Mouse (Mus musculus) heart, embryonic 16.5 days (tissue): ENCODE data around the gene Gm42417. TPM values are rescaled to one million over a fixed set of nuclear protein-coding genes. Genes with fewer than 3 reads are reported as not detected.

Experiments used
- ATAC-seq: fragments of 200-750 bp; cut with Nextera tagmentation; replicated peaks from 2 replicates; pipeline ENCODE4 v1.8.0; 2017; ENCODE audit warnings: moderate number of reproducible peaks; ENCODE audit not compliant: insufficient read depth, low FRiP score; ENCODE audit errors: extremely low read depth
- H3K27ac ChIP-seq: fragments of 300-500 bp; sonication (generic); 2 replicates; pipeline ENCODE4 v1.5.1; 2014; ENCODE audit warnings: mild to moderate bottlenecking, low read length, control low read depth, moderate library complexity
- H3K27me3 ChIP-seq: fragments of 300-500 bp; sonication (generic); 2 replicates; pipeline ENCODE4 v1.6.1; 2014; ENCODE audit warnings: low read length, mixed read lengths; ENCODE audit not compliant: control insufficient read depth, insufficient read depth
- H3K36me3 ChIP-seq: fragments of 300-500 bp; sonication (generic); 2 replicates; pipeline ENCODE4 v1.6.1; 2014; ENCODE audit not compliant: control insufficient read depth, insufficient read depth
- H3K4me1 ChIP-seq: fragments of 300-500 bp; sonication (generic); 2 replicates; pipeline ENCODE4 v1.6.1; 2014; ENCODE audit warnings: low read length, mixed read lengths; ENCODE audit not compliant: control insufficient read depth, insufficient read depth
- H3K4me2 ChIP-seq: fragments of 300-500 bp; sonication (generic); 2 replicates; pipeline ENCODE4 v1.6.1; 2014; ENCODE audit warnings: low read depth, mild to moderate bottlenecking, control low read depth, low read length
- H3K4me3 ChIP-seq: fragments of 300-500 bp; sonication (generic); 2 replicates; pipeline ENCODE4 v1.5.1; 2014; ENCODE audit warnings: mild to moderate bottlenecking, control low read depth, low read length
- H3K9ac ChIP-seq: fragments of 300-500 bp; sonication (generic); 2 replicates; pipeline ENCODE4 v1.6.1; 2014; ENCODE audit warnings: low read length, control low read depth
- H3K9me3 ChIP-seq: fragments of 300-500 bp; sonication (generic); replicated peaks from 2 replicates; pipeline ENCODE4 v1.6.1; 2016; ENCODE audit warnings: low read length; ENCODE audit not compliant: control insufficient read depth
- WGBS: fragments of 180-500 bp; shearing (Covaris S2); extraction: QIAGEN DNeasy Blood & Tissue Kit; methylation state at CpG from one replicate; pipeline ENCODE4 v1.1.7; 2014; 5-methylcytosine and 5-hydroxymethylcytosine counted together
- polyA plus RNA-seq: library from polyadenylated mRNA; unstranded; fragments of >200 nt; fragmentation: Nextera tagmentation; extraction: Ambion mirVana; gene quantifications from 2 replicates; pipeline ENCODE4 v1.2.1, GENCODE M21; 2015

Gene Gm42417
- polyA plus RNA-seq, 1 experiment from 2014 or later: not detected

DNA sequence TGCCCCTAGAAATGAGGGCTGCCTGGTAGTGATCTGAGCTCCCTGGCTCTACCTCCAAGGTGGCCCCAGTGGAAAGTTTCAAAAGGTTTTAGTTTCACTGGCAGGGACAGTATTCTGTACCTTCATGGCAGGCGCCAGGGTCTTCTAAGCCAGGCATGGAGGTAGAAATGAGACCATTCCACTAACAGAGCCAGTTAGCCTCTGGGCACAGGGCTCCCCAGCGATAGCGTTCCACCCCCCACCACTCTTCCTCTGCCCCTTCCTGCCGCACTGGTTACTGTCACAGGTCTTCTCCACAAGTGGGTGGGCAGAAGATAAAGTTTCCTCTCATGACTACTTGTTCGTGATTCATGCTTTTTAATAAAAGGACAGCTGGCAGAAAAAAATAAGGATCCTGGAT lies 20.7 kb upstream of the Gm42417 start:
- WGBS: 66% methylated on average over 5 of the region's 5 CpGs
- no peaks in the 10 kb centered on the region for H3K27me3 ChIP-seq
- no peak overlapping the region for H3K9ac ChIP-seq
- no peak overlapping the region for H3K4me2 ChIP-seq
- H3K27ac ChIP-seq: 0 out of 2 replicates have a peak overlapping the region, but pooled peaks have one; percentile 1
- H3K36me3 ChIP-seq: no peaks in the 10 kb centered on the region
- ATAC-seq: no peak
- H3K4me1 ChIP-seq: peaks cover 37% of the 10 kb centered on the region
- H3K9me3 ChIP-seq: no peaks in the 10 kb centered on the region
- no peak overlapping the region for H3K4me3 ChIP-seq

DNA sequence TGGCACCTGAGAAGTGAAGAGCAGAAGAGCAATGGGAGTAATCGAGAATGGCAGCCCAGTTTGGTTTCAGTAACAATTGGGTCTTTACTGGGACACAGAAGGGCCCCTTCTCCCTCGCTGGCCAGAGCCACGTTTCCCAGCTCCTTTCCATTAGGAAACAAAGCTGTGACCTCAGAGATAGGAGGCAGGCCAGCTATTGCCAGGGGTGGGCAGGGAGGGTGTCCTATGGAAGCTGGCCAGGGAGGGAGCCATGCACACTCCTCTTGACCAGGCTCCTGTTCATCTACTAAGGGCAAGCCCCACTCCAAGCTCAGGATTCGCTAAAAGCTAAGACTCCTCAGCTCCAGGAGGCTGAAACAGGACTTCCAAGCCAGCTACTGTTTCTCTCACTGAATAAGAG lies 20.0 kb upstream of the Gm42417 start:
- Histone ChIP-seq H3K4me2 (peak overlapping the region; percentile 73), H3K27ac (peak overlapping the region; percentile 98; the same call in 1 of the 2 replicates), H3K4me3 (peak overlapping the region; percentile 90), H3K36me3 (peaks cover 1% of the 10 kb centered on the region; the same call in 1 of the 2 replicates), H3K9me3 (no peaks in the 10 kb centered on the region), H3K27me3 (no peaks in the 10 kb centered on the region), H3K9ac (peak overlapping the region; percentile 98; the same call in 1 of the 2 replicates), H3K4me1 (peaks cover 41% of the 10 kb centered on the region)
- ATAC-seq: no peak
- WGBS: 8% methylated on average over 4 of the region's 4 CpGs

DNA sequence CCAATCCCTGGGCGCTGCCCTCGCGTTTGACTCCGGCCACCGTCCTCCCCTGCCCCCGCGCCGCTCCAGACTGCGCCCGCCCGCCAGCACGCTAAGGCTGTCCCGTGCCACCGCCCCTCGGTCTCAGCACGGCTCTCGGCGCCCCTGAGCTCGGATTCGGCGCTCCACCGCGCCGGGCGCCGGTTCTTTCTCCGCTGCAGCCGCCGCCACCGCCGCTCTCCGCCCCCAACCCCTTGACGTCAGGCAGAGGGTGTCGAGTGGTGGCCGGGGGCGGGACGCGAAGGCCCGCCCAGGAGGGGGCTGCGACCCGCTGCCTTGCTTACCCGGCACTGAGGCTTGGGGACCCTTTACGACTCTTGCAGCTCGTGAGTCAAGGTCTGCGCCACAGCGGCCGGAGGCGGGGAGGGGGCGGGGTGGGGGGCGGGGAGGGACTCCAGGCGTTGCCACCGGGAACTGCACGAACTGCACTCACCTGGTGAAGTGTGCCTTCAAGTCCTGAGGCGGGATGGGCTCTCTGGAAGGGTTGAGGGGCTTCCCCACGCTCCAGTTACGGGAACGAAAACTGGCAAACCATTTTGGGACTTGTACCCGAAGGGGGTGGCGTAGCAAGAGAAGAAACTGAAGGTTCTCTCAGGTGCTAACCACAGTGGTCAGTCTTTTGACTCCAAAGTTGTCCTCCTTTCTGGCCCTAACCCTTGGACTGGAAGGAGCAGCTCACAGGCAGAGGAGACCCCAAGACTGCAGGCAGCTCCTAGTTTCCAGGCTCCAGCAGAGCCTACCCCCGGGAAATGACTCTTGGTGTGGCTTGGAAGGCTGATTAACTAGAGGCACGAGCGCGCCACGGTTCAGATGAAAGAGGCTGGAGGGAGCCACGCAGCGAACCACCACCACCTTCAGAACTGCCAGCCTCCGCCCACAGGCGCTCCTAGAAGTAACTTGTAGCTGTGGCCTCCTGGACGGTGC lies 19.1 kb upstream of the Gm42417 start, which contains the start of gene Sema4c:
TSS of gene Sema4c (minus strand) at position 319 of the 963 bp plus-strand sequence.
- Histone ChIP-seq H3K4me2 (peak within 1 kb of the TSS; percentile 73), H3K36me3 (peaks cover 9% of the 10 kb centered on the region), H3K9me3 (no peaks in the 10 kb centered on the region), H3K9ac (peak within 1 kb of the TSS; percentile 98), H3K27ac (peak within 1 kb of the TSS; percentile 98), H3K27me3 (no peaks in the 10 kb centered on the region), H3K4me1 (peaks cover 43% of the 10 kb centered on the region), H3K4me3 (peak within 1 kb of the TSS; percentile 90)
- 1% methylated on average over 69 of the region's 69 CpGs for WGBS
- ATAC-seq: peak; percentile 45

DNA sequence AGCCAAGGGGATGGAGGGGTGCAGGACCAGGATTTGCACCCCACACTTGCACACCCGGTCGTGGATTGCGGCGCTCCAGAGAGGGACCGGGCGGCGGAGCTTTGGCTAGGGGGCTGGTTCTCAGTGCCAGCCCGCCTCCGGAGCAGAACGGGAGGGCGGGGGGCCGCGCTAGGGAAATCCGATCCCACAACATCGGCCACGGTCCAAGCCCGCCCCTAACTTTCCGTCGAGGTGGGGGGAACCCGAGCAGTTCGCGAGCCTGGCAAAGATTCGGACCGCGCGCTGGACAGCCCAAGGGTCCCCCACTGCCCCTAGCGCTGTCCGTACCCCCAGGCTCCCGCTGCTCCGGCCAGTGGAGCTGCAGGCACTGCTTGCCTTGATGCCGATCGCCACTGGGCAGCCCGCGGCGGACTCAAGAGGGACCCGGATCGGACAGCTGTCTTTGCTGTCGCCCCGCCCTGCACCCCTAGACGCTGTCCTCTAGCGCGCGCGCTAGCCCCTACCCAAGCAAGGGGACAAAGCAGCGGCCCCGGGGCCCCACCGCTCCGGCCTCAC lies 18.3 kb upstream of the Gm42417 start:
- no peaks in the 10 kb centered on the region for H3K9me3 ChIP-seq
- 0% methylated on average over 44 of the region's 48 CpGs for WGBS
- H3K4me2 ChIP-seq: peak overlapping the region; percentile 73
- H3K27ac ChIP-seq: peak overlapping the region; percentile 98
- H3K9ac ChIP-seq: peak overlapping the region; percentile 98
- no peaks in the 10 kb centered on the region for H3K27me3 ChIP-seq
- H3K4me3 ChIP-seq: peak overlapping the region; percentile 90
- peak; percentile 76 for ATAC-seq
- H3K4me1 ChIP-seq: peaks cover 43% of the 10 kb centered on the region
- peaks cover 17% of the 10 kb centered on the region for H3K36me3 ChIP-seq

DNA sequence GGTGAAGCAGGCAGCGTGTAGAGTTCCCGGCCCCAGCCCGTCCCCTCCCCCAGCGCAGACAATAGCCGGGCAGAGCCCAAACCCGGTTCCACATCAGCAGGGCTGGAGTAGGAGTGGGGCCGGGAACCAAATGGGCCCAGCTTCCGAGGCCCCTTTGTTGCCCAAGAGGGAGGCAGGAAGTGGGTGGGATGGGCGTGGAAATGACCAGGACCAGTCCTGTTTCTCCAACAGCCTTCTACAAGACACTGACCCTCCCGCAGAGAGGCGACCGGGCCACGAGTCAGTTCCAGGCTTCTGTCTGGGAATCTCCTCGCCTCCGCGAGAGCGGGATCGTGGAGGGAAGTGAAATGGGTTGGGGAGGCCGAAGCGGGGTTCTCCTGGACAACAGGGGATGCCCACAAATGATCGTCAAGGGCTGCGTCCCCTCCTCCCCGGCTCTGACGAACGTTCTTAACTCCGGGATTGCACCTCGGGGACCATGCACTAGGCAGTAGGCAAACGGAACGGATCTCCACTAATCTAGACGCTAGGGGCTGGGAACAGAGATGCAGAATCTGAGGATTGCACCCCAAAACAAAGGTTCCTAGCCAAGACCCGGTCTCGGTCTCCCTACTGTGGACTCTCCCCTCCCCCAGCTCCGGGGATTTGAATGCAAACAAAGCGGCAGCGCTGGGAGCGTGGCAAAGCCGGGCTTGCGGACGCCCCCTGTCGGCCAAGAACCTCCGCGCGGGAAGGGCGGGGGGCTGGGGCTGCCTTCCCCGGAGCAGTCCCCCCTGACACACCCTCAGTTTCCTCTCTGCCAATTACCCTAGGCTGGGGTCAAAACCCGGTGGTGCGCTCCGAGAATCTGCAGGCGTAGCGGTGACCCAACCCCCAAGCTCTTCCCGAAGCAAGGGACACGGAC lies 17.6 kb upstream of the Gm42417 start:
- peak overlapping the region; percentile 98 for H3K9ac ChIP-seq
- H3K27me3 ChIP-seq: no peaks in the 10 kb centered on the region
- peaks cover 38% of the 10 kb centered on the region for H3K4me1 ChIP-seq
- peak; percentile 66 for ATAC-seq
- H3K36me3 ChIP-seq: peaks cover 24% of the 10 kb centered on the region
- no peaks in the 10 kb centered on the region for H3K9me3 ChIP-seq
- peak overlapping the region; percentile 98 for H3K27ac ChIP-seq
- H3K4me2 ChIP-seq: peak overlapping the region; percentile 73
- whole genome bisulfite sequencing: under 1% methylated on average over 52 of the region's 52 CpGs
- peak overlapping the region; percentile 90 for H3K4me3 ChIP-seq

DNA sequence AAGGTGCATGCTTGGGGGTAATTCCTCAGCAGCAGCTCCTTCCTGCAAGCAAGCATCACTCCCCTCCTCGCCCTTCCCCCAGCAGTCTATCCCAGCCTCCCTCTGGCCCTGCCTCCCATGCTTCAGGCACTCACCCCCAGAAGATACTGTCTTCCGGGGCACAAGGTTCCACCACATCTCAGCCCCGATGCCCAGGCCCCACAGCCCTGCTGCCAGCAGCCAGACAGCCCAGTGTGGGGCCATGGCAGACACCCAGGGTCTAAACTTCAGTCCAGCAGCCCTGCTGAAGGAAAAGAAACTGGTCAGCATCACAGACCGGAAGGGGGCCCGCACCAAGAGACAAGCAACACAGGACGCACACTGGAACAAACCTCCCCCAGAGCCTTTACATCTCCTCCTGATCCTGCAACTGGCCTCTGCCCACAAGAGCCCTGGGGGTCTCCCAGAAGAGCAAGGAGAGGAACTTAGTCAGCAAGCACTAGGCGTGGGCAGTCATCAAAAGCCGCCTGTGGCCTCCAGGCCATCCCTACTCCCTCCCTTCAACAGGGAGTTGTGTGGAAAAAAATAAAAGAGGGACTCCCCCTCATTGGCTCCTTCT lies 16.7 kb upstream of the Gm42417 start:
- H3K4me3 ChIP-seq: peak overlapping the region; percentile 90
- ATAC-seq: no peak
- no peaks in the 10 kb centered on the region for H3K9me3 ChIP-seq
- H3K27ac ChIP-seq: peak overlapping the region; percentile 98
- peak overlapping the region; percentile 73 for H3K4me2 ChIP-seq
- H3K9ac ChIP-seq: peak overlapping the region; percentile 98
- H3K36me3 ChIP-seq: peaks cover 32% of the 10 kb centered on the region
- no peaks in the 10 kb centered on the region for H3K27me3 ChIP-seq
- WGBS: 7% methylated on average over 8 of the region's 8 CpGs
- H3K4me1 ChIP-seq: peaks cover 36% of the 10 kb centered on the region

DNA sequence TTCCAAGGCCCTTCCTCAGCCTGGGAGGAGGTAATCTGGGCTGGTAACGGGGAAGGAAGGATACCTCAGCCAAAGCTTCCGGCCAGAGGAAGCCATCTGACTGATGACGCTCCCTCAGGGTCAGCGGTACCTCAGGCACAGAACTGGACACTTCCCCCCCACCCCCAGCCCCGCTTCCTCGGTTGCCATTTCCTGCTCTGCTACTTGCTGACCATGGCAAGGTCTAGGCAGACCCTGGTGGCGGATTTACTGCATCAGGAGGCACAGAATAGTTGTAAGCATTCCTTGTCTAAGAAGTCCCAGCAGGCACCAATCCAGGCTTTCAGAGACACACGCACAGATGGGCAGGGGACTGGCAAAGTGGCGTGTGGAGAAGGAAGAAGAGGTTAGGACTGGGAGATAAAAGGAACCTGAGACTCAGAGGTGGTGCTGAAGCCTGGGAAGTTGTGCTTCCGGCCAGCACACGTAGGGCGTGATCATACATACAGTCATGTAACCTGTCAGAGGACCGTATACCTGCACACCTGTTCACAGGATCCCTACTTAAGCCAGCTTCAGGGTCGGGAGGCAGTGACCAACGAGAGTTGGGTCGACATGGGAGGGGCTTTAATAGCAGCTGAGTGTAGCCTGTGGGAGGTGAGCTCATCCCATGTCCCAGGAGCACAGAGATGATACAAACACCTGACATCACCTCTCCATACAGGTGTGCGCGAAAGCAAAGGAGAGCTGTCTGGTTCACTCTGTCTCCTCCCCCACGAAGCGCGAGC lies 15.6 kb upstream of the Gm42417 start:
- peak overlapping the region; percentile 41 for H3K27ac ChIP-seq
- ATAC-seq: no peak
- peaks cover 40% of the 10 kb centered on the region for H3K36me3 ChIP-seq
- H3K9ac ChIP-seq: no peak overlapping the region
- WGBS: 65% methylated on average over 21 of the region's 21 CpGs
- peaks cover 31% of the 10 kb centered on the region for H3K4me1 ChIP-seq
- no peaks in the 10 kb centered on the region for H3K9me3 ChIP-seq
- H3K4me3 ChIP-seq: 0 out of 2 replicates have a peak overlapping the region, but pooled peaks have one; percentile 90
- peak overlapping the region; percentile 73 for H3K4me2 ChIP-seq
- H3K27me3 ChIP-seq: no peaks in the 10 kb centered on the region

DNA sequence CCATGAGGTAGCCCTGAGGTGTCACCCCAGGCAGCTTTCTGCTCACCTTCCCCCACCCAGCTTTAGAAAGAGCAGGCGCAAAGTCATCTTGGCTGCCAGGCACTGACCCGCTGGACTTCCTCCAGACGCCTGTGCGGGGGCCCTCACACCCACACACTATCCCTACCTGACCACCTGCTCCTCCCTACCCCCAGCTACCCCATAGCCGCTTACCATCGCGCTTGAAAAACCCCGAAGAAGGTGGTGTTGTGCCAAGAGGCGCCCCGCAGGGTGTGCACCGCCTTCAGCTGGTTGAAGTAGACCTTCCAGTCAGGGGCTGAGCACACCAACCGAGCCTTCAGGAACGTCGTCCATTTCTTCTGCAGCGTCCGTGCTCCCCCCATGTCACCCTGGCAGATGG lies 13.3 kb upstream of the Gm42417 start:
- WGBS: 88% methylated on average over 16 of the region's 16 CpGs
- no peak for ATAC-seq
- Histone ChIP-seq H3K36me3 (peaks cover 48% of the 10 kb centered on the region), H3K4me2 (no peak overlapping the region), H3K4me1 (peaks cover 32% of the 10 kb centered on the region), H3K4me3 (no peak overlapping the region), H3K27ac (no peak overlapping the region), H3K27me3 (no peaks in the 10 kb centered on the region), H3K9ac (no peak overlapping the region), H3K9me3 (no peaks in the 10 kb centered on the region)
